Mouse (Mus musculus) urinary bladder, postnatal 14 days (tissue): ENCODE measurements at regions not wholly inside any gene's neighbourhood (a gene's known extent, or its start where the extent isn't known, plus 50 kb on each side); places are given as distances from the start of the nearest gene placed in this dataset.

Experiments
- DNase-seq: peaks from one replicate; pipeline ENCODE4 v3.0.0; 2021; ENCODE audit warnings: low spot score

DNA sequence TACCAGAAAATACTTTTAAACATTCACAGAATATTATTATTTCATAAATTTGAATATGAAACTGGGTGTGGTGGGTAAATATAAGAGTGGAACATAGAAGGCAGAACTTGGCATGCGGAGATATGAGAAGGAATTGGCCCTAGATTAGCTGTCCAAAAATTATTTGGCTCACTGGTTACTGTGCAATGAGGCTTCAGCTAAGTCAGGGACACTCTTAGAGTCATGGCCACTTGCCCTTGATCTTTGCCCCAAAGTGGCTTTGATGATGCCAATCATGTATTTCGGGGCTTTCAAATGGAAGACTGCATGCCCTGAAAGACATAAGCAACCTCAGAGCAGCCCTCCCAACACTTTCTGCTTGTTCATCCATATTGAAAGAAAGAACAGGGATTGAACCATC, 76.9 kb downstream of the Pxdc1 start:
- DNase-seq, result no peak

DNA sequence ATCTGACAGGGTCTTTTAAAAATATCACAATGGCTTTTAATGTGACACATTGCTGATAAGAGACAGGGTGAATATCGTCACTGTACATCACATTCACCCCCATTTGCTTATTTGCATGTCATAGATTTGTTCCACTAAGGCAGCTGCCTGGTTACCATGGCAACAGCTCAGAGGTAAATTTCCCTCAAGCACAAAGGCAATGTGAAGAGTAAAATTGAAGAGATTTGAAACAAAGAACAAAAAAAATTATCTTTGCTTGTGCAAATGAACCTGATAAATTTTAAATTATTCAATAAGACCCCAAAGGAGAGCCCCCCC, 77.3 kb downstream of the Pxdc1 start:
- DNase-seq, result no peak

DNA sequence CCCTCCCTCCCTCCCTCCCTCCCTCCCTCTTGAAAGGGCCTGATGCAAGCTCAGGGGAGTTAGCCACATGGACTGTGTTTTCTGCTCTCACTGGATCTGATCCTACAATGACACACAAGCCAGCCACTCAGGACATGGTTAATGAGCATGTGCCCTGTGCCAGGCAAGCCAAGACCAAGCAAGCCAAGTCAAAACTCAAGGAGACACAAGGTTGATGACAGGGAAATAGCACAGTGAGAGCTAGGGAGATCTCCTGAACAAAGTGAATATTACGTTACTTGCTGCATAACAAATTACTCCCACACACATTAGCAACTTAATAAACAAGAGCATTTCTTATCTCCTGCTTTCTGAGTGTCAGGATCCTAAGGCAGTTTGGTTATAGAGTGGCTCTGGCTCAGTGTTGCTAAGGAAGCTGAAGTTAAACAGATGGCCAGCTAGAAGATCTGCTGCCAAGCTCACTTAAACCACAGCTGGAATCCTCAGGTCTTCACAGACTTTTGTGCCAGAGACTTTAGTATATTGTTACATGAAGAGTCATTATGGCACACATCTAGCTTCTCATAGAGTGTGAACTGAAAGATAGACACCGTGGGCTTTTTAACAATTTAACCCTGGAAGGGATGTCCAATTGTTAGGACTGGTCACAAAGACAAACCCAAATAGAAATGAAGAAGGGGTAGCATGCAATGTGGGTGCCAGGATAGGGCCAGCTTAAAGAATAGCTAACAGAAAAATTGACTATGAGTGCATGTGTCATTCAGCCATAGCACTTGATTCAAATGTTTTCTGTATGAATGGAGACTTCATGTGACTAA, 77.9 kb downstream of the Pxdc1 start:
- no peak for DNase-seq

DNA sequence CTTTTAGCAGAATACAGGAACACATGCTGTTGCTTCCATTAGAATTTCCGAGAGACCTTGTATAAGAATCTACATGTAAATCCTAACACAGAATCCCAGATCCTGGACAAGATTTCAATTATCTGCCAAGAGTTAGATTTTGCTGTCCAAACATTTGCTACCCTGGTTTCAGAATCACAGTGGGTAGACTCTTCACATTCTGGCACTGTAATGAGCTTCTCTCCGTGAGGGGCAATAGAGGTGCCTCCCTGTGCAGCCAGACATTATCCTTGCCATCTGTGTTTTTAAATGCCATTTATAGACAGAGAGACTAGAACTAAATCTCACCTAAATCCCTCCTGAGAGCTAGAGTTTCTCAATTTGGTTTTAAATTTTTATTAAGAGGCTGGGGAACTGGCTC, 84.0 kb downstream of the Pxdc1 start:
- no peak for DNase-seq

DNA sequence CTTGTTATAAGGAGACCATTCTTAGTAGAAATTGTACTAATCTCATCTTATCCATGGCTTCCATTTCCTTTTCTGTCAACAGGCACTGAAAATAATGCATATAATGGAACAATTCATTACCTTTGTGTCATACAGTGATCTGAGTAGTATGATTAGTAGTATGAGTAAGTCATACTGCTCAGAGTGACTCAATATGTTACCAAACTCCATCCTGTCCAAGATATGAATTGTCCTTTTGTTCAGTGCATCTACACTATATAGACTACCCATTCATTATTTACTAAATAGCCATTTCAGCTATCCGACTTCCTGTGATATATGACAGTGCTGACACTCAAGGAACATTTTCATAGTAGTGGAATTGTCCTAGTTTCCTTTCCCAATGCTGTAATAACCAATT, 86.6 kb downstream of the Pxdc1 start:
- DNase-seq, result no peak

DNA sequence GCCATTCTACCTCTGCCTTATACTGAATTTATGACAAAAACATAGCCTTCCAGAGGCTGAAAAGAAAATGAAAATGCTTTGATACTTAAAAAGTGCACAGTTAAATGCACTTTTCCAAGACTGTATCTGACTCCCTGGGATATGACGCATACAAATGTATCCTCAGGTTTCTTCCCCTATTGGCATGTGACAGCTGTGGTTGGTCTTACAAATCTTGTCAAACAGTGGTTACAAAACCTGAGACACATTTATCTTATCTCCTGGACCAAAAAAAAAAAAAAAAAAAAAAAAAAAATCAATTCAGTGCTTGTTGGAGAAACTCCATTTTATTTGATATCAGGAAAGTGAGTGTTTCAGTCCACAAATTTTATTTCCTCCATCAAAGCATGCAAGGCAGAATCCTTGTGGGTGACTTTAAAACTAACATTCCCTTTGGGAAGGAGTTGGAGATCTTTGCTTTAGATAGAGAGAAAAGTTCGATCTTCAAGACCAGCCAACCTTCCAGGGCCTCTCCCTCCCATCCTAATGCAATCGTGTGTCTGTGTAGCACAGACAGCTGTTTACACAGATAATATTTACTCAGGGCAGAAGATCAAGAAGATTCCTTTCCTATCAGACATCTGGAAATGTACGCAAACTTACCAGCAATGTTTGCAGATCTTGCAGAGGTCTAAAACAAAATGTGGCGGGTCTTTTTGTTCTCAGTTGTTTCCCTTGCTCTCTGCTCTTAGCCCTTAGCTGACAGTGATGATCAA, 103.0 kb downstream of the Pxdc1 start:
- DNase-seq, result no peak

DNA sequence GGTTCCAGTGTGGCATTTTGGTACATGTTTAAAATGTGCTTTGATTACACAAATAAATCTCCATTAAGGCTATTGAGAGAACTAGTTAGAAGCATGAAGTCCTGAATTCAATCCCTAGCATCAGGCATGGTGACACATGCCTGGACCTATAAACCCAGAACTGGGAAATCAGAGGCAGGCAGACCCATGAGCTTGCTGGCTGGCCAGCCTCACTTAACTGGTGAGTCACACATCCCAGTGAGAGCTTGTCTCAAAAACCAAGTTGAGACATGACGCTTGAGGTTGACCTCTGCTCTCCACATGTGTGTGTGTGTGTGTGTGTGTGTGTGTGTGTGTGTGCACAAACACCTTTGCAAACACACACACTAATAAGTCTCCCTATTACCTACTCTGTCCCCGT, 112.6 kb downstream of the Pxdc1 start:
- DNase-seq, result peak; percentile 34

DNA sequence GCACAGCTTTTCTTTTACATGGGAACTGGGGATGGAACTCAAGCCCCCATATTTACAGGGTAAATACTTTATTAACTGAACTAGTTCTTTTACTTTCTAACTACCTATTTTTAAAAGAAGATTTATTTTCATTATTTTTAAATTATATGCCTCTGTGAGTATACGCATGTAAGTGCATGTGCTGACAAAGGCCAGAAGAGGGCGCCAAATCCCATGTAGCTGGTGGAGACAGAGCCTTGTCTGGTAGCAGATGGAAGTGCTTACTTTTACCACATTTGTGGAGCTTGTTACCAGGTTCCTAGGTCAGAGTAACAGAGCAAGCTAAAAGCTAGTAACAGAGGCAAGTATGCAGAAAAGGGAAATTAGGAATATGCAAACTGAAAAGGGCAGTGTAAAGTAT, 119.4 kb downstream of the Pxdc1 start:
- no peak for DNase-seq

DNA sequence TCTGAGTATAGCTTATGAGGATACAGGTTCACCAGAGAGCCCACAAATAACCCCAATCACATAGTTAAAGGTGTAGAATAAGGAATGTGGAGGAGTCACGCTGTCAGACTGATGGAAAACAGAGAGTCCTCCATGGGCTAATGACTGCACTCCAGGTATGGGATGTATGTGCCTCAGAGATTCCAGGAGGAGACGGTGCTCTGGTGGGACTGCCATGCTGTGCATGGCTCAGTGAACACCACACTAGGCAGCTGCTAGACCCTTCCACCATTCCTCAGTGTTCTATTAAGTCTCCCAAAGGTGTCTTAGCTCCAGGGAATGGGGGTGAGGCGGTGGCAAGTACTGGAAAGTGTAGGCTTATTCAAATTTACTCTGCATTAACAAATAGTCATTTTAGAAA, 142.0 kb downstream of the Pxdc1 start:
- DNase-seq, result no peak

DNA sequence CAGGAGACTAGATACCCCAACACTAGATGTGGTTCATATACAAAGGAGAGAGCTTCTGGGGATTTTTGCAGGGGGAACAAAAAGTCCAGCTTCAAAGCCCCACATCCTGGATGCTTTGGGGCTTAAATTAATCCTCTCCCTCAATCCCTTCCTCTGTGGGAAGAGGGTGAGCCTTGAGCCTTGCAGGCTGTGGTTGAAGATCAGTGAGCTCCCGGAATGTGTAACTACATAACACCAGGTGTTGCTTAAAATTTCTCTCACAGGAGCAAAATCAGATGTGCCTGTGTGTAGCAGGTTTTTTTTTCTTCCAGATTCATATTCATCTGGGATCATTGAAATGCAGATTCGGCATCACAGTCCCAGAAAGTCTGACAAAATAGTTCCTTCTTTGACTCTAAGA, 146.1 kb downstream of the Pxdc1 start:
- DNase-seq, result no peak

DNA sequence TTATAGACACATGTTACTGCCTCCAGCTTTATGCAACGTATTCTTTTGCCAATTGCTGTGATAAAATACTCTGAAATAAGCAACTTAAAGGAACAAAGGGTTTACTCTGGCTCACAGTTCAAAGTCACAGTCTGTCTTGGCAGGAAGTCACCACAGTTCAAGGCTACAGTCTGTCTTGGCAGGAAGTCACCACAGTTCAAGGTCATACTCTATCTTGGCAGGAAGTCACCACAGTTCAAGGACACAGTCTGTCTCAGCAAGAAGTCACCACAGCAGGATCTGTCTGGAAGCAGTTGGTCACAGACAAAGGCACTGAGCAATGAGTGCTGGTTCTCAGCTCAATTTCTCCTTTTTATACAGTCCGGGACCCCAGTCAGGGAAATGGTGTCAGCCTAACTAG, 147.4 kb downstream of the Pxdc1 start:
- no peak for DNase-seq

DNA sequence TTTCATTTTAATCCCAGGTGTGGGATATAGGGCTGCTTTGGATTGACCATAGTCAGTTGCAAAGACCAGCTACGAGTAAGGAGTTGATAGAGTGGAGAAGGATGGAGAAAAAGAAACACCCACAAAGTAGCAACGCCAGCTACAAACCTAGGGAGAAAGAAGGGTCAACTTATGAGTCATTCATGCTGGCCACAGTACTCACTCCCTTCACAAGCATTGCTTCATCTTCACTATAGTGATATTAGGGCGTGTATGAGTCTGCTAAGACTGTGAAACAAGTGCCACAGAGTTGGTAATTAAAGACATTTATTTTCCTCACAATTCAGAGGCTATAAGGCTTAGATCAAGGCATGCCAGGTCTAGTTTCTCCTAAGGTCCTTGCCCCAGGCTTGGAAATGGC, 148.4 kb downstream of the Pxdc1 start:
- DNase-seq, result no peak

DNA sequence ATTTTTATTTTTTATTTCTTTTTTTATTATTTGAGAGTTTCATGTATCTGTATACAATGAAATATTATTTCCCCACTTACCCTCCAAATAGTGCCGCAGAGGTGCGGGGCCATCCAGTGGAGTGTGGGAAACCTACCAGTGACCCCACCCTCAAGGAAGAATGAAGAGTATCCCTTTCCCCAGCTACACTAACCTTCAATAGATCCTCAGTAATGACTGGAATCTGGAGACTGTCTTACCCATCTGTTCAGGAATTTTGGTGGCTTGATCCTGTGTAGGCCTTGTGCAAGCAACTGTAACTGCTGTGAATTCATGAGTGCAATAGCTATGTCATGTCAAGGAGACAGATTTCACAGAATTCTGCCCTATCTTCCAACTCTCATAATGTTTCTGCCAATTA, 153.9 kb upstream of the Slc22a23 start:
- DNase-seq, result no peak

DNA sequence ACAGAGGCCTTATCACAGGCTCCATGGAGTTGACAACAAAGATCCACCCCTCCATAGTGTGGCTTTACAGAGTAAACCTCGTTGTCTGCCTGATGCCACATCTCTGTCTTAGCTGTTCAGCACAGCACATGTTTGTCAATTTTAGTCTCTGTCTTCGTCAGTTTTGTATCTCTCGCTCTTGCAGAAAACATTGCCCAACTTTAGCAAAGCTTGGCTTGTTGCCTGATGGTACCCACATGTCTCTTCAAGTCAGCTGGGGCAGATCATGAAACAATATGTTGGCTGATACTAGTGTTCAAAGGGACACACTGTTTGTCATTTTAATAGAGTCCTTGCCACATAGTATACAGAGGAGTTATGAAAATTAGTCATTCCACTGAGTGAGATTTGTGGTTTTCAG, 152.7 kb upstream of the Slc22a23 start:
- no peak for DNase-seq

DNA sequence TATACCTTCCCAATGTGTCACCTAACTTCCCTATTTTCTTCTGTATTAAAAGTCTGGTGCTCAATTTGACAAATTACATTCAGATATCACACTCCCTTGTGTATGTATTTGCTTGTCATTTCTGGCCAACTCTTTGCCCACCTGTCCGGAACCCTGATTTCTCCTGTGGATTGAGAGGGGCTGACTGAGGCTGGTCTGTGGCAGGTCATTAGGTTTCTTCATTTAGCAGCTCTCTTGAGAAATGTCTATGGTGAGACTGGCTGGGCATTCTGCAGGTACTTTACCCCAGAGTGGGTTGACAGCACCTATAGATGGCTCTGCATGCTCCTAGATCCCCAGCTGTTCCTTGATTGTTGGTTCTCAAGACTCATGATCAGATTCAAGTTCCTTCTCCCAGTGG, 139.8 kb upstream of the Slc22a23 start:
- no peak for DNase-seq

DNA sequence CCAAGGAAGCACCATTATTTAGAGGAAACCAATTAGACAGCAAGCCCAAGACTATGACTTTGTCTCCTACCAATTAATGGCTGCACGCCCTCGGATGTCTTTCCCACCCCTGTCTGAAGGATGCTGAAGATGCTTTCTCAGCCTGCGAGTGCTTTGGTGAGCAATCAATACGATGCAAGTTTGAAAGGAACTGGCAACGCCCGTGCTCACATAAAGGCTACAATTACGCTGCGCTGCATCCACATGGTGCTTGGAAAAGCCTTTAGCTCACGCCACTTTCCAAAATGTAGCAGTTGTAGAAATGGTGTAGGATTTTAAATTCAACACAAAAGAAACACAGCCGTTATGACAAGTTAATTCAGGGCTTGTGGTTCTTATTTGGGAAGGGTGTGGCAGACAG, 136.5 kb upstream of the Slc22a23 start:
- no peak for DNase-seq

DNA sequence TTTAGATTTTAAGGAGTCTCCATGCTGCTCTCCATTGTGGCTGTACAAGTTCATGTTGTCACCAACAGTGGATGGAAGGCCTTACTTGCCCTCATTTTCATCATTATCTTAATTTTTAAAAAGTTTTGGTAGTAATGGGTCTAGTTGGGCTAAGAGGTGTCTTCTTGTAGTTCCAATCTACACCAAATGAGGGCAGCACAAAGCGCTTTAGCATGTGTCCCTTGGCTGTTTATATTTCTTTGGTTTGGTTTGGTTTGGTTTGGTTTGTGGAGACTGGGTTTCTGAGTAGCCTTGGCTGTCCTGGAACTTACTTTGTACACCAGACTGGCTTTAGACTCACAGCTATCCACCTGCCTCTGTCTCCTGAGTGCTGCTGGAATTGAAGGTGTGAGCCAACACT, 125.4 kb upstream of the Slc22a23 start:
- DNase-seq, result no peak

DNA sequence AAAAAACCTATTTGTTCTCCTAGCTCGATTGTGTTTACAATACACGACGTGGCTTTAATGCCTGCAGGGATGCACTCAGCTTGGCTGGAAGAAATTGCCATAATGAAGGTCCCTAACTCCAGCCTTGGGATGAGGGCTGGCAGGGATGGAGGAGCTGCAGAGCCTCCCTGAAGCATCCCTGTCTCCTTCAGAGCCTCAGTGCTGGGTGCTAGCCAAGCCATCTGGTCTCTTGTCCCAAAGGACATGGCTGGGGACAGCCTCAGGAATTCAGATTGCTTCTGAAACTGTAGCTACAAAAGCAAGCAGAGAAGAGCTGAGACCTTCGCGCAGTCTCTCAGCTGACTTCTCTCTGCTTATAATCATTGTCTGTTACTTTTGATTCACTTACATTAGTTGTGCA, 124.6 kb upstream of the Slc22a23 start:
- DNase-seq, result no peak

DNA sequence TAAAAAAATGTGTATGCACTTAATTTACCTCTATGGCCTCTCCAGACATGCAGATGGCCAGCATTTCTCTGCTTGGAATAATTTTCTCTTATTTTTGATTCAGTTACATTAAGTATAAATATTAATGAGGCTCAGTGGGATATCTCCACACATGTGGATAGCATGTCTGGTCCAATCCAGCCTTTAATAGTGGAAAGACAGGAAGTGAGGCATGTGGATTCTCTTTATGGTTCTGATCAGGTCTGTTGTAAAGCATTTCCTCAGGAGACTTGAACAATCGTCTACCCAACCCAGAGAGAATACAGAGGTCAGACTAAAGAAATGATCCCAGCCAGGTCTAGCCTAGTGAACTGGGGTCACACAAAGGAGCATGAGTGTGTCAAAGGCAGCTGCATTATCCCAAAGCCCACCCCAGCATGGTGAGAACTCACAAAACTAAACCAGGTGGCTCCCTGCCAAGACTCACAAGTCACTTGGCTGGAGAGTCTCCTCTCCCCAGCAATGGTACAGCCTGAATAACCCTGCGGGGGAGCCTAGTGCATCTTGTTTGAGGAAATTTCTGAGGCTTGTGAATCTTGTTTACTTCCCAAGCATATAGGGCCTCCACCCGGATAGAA, 123.3 kb upstream of the Slc22a23 start:
- no peak for DNase-seq

DNA sequence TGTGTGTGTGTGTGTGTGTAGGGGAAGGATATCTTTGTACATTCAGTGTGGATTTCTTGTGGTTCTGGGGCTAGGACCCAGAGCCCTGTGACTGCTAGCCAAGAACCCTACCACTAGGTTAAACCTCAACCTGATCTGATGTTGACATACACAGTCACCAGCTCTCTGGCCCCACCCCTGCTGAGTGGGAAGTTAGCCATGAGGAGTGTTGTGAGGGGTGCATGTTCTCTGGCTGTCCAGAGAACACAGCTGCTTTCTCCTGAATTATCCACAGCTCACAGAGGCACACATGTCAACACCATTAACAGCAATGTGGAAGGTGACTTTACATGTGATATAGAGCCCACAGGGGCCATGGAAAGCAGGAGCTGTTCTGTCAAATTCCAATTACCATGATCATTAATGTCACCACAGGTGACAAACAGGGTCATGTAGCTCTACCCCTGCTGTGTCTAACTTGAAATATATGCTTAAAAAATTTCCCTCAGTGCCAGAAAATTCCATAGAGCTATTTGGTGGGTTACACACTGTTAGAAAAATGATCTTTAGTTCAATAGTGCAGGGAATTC, 121.0 kb upstream of the Slc22a23 start:
- no peak for DNase-seq

DNA sequence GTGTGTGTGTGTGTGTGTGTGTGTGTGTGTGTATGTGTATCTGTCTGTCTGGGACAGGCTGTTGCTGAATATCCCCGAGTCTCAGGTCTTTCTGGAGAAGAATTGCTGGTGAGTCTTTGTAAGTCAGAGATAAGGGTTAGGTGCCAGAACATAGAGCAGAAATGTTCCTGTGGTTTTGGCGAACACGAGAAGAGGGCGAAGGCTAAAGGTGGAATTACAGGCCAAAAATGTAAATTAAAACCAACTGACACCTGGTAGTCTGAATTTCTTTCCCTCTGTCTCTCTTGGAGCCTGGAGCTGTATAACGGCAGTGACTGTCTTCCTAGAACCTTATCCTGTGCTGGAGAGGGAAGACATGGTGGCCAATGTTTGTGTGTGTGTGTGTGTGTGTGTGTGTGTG, 120.5 kb upstream of the Slc22a23 start:
- no peak for DNase-seq

DNA sequence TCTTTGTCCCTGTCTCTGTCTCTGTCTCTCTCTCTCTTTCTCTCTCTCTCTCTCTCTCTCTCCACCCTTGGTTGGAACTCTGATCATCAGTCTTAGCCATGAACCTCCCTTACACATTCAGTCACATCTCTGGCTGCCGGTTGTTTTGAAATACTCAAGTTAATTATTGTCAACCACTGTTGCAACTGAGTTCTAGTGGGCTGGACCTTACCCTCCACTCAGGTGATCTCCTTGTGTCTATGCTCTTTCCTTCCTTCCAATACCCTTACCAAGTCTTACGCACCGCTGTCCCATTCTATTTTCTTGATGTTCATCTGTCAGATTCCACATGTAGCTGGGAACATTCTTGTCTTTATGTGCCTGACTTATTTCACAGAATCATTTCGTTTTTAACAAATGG, 119.2 kb upstream of the Slc22a23 start:
- DNase-seq, result no peak

DNA sequence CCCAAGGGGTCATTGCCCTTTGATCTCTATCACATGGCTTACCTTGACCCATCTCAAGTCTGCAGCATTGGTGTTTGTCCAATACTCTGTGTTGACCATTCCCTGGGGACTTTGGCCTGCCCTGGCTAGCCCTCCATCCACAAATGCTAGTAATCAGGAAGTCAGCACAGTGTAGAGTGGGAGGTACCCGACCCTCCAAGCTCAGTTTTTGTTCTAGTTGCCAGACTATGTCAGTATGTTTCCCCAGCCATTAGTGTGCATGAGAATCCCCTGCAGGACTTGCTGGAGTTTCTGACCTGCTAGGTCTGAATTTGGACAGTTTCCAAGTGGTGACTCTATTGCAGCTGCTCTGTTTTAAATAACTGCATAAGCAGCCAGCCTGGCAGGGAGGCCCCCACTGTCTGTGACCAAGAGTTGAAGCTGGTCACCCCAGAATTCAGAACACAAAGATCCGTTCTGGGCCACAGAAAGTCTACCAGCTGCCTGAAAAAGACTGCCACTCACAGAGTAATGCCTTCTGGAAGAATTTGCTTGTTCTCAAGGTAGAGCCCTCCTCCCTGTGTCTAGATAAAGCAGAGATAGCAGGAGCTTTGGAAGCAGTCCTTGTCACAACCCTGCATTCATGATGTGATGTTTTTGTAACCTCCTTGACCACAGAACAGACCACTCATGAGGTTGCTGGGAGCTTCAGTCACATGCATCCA, 118.0 kb upstream of the Slc22a23 start:
- no peak for DNase-seq
